In the genomic region with DNA sequence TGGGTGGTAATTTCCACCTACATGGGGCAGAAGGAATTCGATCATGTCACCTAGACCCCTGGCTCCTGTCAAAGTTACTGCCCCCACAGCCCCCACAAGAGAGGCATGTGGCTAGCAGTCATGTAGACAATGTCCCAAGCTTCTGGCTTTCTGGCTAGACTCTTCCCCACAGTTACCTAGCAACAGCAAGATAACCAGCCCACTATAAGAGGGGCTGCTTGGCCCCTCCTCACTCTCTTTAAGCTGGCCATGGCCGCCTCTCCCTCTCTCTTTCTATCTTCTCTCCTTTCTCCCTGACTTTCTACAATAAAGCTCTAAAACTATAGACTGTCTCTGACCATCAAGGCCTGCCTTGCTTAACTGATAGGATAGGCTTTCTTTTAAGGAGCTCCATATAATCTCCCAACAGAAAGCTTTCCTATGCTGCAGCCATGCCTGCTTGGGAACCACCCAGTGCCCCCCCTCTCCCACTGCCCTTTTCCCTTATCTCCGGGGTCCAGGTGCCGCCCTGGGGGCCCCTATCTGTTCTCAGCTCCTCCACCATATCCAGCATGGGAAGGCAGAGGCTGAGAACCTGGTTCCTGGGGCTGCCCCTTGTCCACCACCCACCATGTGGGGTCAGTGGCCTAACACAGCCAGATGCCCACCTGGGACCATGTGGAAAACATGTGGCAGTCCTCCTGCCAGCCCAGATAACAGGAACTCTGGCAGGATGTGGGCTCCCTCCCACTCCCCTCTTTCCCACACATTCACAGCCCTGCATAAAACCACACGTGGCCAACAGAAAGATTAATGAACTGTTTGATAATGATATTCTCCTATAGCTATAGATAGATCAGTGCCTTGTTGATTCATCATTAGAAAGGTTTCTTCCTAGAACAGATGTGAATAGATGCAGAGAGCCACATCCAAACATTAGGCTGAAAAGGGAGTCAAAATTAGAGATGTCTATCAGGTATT, we compare ENCODE assay signal across 1 mouse cellular context.
TF ChIP-seq lines count a peak whose summit lies in the region.

No protein-coding gene starts in this region.

TF ChIP-seq in MEL, 35 proteins besides CTCF, POLR2A, EP300 and RAD21:
- peak; percentile 90 for TF ChIP-seq TCF12 (IDR thresholded peaks at IDR 0.05; ENCODE audit: low read depth, low read length)
- TF ChIP-seq ETS1 (IDR thresholded peaks at IDR 0.05; ENCODE audit: low read depth, low read length) = peak; percentile 59; the same call in 1 of the 2 replicates
- no peak for TF ChIP-seq ZKSCAN1 (IDR thresholded peaks at IDR 0.05; ENCODE audit: low read depth, low read length)
- no peak for TF ChIP-seq ZNF384 (IDR thresholded peaks at IDR 0.05; ENCODE audit: low read depth, low read length)
- TF ChIP-seq JUND (IDR thresholded peaks at IDR 0.05; ENCODE audit: low read depth, low read length) = no peak
- peak; percentile 92 for TF ChIP-seq TAL1 (IDR thresholded peaks at IDR 0.05; ENCODE audit: low read length)
- TF ChIP-seq MYC (IDR thresholded peaks at IDR 0.05; ENCODE audit: low read depth, low read length) = peak; percentile 82
- TF ChIP-seq MAZ (IDR thresholded peaks at IDR 0.05; ENCODE audit: low read depth, low read length) = peak; percentile 57
- TF ChIP-seq MAFK (IDR thresholded peaks at IDR 0.05; ENCODE audit: borderline replicate concordance, low read depth, low read length) = no peak
- peak; percentile 21; the same call in 1 of the 2 replicates for TF ChIP-seq RCOR1 (IDR thresholded peaks at IDR 0.05; ENCODE audit: low read depth, low read length)
- TF ChIP-seq E2F4 (IDR thresholded peaks at IDR 0.05; ENCODE audit: borderline replicate concordance, low read depth, low read length) = no peak
- TF ChIP-seq POLR2AphosphoS2 (IDR thresholded peaks at IDR 0.05; ENCODE audit: low read length) = no peak
- 0 out of 2 replicates have a peak, but pooled peaks have one; percentile 15 for TF ChIP-seq MYB (IDR thresholded peaks at IDR 0.05; ENCODE audit: low read depth, low read length)
- TF ChIP-seq POLR2AphosphoS5 (IDR thresholded peaks at IDR 0.05; ENCODE audit: borderline replicate concordance, low read depth, low read length) = no peak
- TF ChIP-seq TBP (IDR thresholded peaks at IDR 0.05; ENCODE audit: low read depth, low read length) = peak; percentile 53
- peak; percentile 59 for TF ChIP-seq MXI1 (IDR thresholded peaks at IDR 0.05; ENCODE audit: low read depth, low read length)
- TF ChIP-seq GATA1 (IDR thresholded peaks at IDR 0.05; ENCODE audit: low read depth, low read length) = peak; percentile 65; the same call in 1 of the 2 replicates
- TF ChIP-seq BHLHE40 (IDR thresholded peaks at IDR 0.05; ENCODE audit: borderline replicate concordance, low read depth, low read length) = no peak
- no peak for TF ChIP-seq SMC3 (IDR thresholded peaks at IDR 0.05; ENCODE audit: low read depth, low read length)
- TF ChIP-seq USF1 (IDR thresholded peaks at IDR 0.05; ENCODE audit: low read depth, low read length) = peak; percentile 44; the same call in 1 of the 2 replicates
- peak; percentile 67; the same call in 1 of the 2 replicates for TF ChIP-seq MAX (IDR thresholded peaks at IDR 0.05; ENCODE audit: low read length)
- TF ChIP-seq UBTF (IDR thresholded peaks at IDR 0.05; ENCODE audit: borderline replicate concordance, insufficient read depth, low read depth, low read length) = no peak
- peak; percentile 38 for TF ChIP-seq SIN3A (IDR thresholded peaks at IDR 0.05; ENCODE audit: low read length)
TF ChIP-seq in MEL: peak in this region for 13.
